Mouse (Mus musculus): ENCODE measurements around the gene Wdr82.

DNA sequence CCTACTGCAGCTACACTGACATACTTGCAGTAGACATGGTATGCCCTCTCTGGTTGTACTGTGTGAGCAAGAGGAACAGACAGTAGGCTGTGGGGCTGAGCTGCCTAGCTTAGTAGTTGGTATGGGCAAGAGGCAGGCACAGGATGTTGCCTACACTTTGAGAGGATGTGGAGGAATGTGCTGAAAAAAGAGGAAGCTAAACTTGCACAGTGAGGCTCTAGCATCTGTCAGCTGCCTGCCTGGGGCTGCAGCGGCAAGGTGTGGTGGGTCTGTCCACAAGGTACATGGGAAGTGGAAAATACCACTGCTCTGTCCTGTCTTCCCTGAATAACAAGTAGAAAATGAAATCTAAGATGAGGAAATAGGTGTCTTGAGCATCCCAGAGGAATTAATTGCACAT is 22.3 kb downstream of the Wdr82 start:
- TF ChIP-seq CTCF (IDR thresholded peaks at IDR 0.05; ENCODE audit: low read depth, low read length) (no peak), GATA1 (IDR thresholded peaks at IDR 0.05; ENCODE audit: borderline replicate concordance, low read length) (no peak), POLR2AphosphoS5 (IDR thresholded peaks at IDR 0.05; ENCODE audit: insufficient replicate concordance, low read depth, low read length) (no peak)

Measured in G1E (cell line).